In genomic region chr3:107038156-107038536, GRCm38 (mm10) we compare ENCODE assay signal across 9 mouse cellular contexts. TPM values are rescaled to one million over a fixed set of nuclear protein-coding genes. Genes with fewer than 3 reads are reported as not detected.
DNase-seq lines count a peak whose midpoint lies in the region; ATAC-seq and TF ChIP-seq lines count a peak whose summit lies in the region.
"Had no signal": no experiment of that assay in that cellular context is flagged by ENCODE, and none has a peak within 500 bp of the region (broad histone marks: within the 10 kb centered on the region; RNA-seq: fewer than 3 reads in every experiment).

No protein-coding gene starts in this region.

- H3K27ac ChIP-seq in neural tube, embryonic 12.5 days = no peak overlapping the region
- H3K27ac ChIP-seq in forebrain, embryonic 14.5 days (ENCODE audit: low read depth, low read length) = no peak overlapping the region
- peak overlapping the region; percentile 75 for H3K27ac ChIP-seq in small intestine, adult 2 months (ENCODE audit: insufficient read depth, low read depth, low read length)

- peaks cover 19% of the 10 kb centered on the region for H3K4me1 ChIP-seq in neural tube, embryonic 12.5 days
- peaks cover 34% of the 10 kb centered on the region for H3K4me1 ChIP-seq in forebrain, embryonic 14.5 days (ENCODE audit: control insufficient read depth, insufficient read depth, low read length)
- peaks cover 4% of the 10 kb centered on the region; the same call in 1 of the 2 replicates for H3K4me1 ChIP-seq in small intestine, adult 2 months (ENCODE audit: control insufficient read depth, insufficient read depth, insufficient read length, low read length)

- WGBS in neural tube, embryonic 12.5 days = 86% methylated on average over 6 of the region's 6 CpGs
- WGBS in forebrain, embryonic 14.5 days = 89% methylated on average over 6 of the region's 6 CpGs
- 75% methylated on average over 6 of the region's 6 CpGs for WGBS in small intestine, adult 2 months

- ATAC-seq in neural tube, embryonic 12.5 days (ENCODE audit: low FRiP score, low read depth) = no peak
- ATAC-seq in forebrain, embryonic 14.5 days = no peak

- DNase-seq in neural tube, embryonic 10.5 days (ENCODE audit: extremely low spot score, low spot score) = no peak
- peak; percentile 7 for DNase-seq in forebrain, embryonic 14.5 days (ENCODE audit: low spot score)
- DNase-seq in lung, postnatal 25 days (ENCODE audit: low spot score) = peak; percentile 25
- no peak for DNase-seq in urinary bladder, postnatal 25 days (ENCODE audit: low spot score)
- DNase-seq in urinary bladder, adult 18-20 months (ENCODE audit: low spot score in 2 of 2) = no peak
- no peak for DNase-seq in kidney, postnatal 10 days
- DNase-seq: kidney, adult 2 months had no signal

- no peaks in the 10 kb centered on the region for H3K9me3 ChIP-seq in neural tube, embryonic 12.5 days
- H3K9me3 ChIP-seq in forebrain, embryonic 14.5 days (replicated peaks; ENCODE audit: control insufficient read depth, low read length) = no peaks in the 10 kb centered on the region

- H3K36me3 ChIP-seq in neural tube, embryonic 12.5 days = no peaks in the 10 kb centered on the region
- no peaks in the 10 kb centered on the region for H3K36me3 ChIP-seq in forebrain, embryonic 14.5 days (ENCODE audit: control insufficient read depth, insufficient read depth, low read length)
- H3K36me3 ChIP-seq in small intestine, adult 2 months (ENCODE audit: control insufficient read depth, insufficient read depth, low read length) = no peaks in the 10 kb centered on the region

- no peak for TF ChIP-seq POLR2A in small intestine, adult 2 months (IDR thresholded peaks at IDR 0.05; ENCODE audit: low read depth, low read length)

- 0 out of 2 replicates have a peak, but pooled peaks cover 7% of the 10 kb centered on the region for H3K27me3 ChIP-seq in neural tube, embryonic 12.5 days (replicated peaks)
- no peaks in the 10 kb centered on the region for H3K27me3 ChIP-seq in forebrain, embryonic 14.5 days (replicated peaks; ENCODE audit: control insufficient read depth, insufficient read depth, low read length)
- peaks cover 14% of the 10 kb centered on the region; the same call in 1 of the 2 replicates for H3K27me3 ChIP-seq in small intestine, adult 2 months (ENCODE audit: control insufficient read depth, insufficient read depth, low read length)

- H3K4me3 ChIP-seq in neural tube, embryonic 12.5 days = no peak overlapping the region
- H3K4me3 ChIP-seq in forebrain, embryonic 14.5 days (ENCODE audit: low read depth, low read length) = peak overlapping the region; percentile 86
- no peak overlapping the region for H3K4me3 ChIP-seq in small intestine, adult 2 months (ENCODE audit: low read depth, low read length)

- H3K9ac ChIP-seq in neural tube, embryonic 12.5 days = no peak overlapping the region
- H3K9ac ChIP-seq in forebrain, embryonic 14.5 days (ENCODE audit: low read length) = peak overlapping the region; percentile 83; the same call in 1 of the 2 replicates

- no peak for TF ChIP-seq CTCF in small intestine, adult 2 months (IDR thresholded peaks at IDR 0.05; ENCODE audit: extremely low read depth, insufficient read length, insufficient replicate concordance, low read depth, low read length)

- peak overlapping the region; percentile 43 for H3K4me2 ChIP-seq in neural tube, embryonic 12.5 days (replicated peaks)
- H3K4me2 ChIP-seq in forebrain, embryonic 14.5 days (ENCODE audit: low read length) = peak overlapping the region; percentile 77

RNA-seq across cellular contexts. Expression of gene Kcna3, which starts 2.2 kb away (rescaled TPM):
- polyA plus RNA-seq in neural tube, embryonic 12.5 days (2016; fragmentation: Nextera tagmentation; extraction: Ambion mirVana) = 4.0 and 4.6 TPM in 2 replicates
- 10.3 and 15.6 TPM in 2 replicates for polyA plus RNA-seq in forebrain, embryonic 14.5 days (2014; fragmentation: Nextera tagmentation; extraction: Ambion mirVana)
- 2.5 and 3.9 TPM in 2 replicates for polyA plus RNA-seq in small intestine, adult 2 months (2012; rRNA removed)

Comparison
In these comparisons a context has a peak if more than half of its experiments do, and no peak if none do; other contexts are left out.
1. DNase-seq: peak in forebrain, embryonic 14.5 days (single experiment) and lung, postnatal 25 days (single experiment); none in neural tube, embryonic 10.5 days (single experiment), urinary bladder, postnatal 25 days (single experiment), urinary bladder, adult 18-20 months (0 of 2) and kidney, postnatal 10 days (single experiment).